Mouse (Mus musculus) liver, embryonic 15.5 days (tissue): ENCODE data around the gene Sac3d1. TPM values are rescaled to one million over a fixed set of nuclear protein-coding genes. Genes with fewer than 3 reads are reported as not detected.

Source experiments
- ATAC-seq: fragments of 200-750 bp; cut with Nextera tagmentation; 2 replicates; pipeline ENCODE4 v1.8.0; 2017; ENCODE audit warnings: moderate number of reproducible peaks, mild to moderate bottlenecking, moderate library complexity; ENCODE audit not compliant: insufficient read depth
- H3K27ac ChIP-seq: fragments of 300-500 bp; sonication (generic); replicated peaks from 2 replicates; pipeline ENCODE4 v1.5.1; 2015; ENCODE audit warnings: mild to moderate bottlenecking, inconsistent platforms
- H3K27me3 ChIP-seq: fragments of 300-500 bp; sonication (generic); 2 replicates; pipeline ENCODE4 v1.6.1; 2015; ENCODE audit warnings: mild to moderate bottlenecking, inconsistent platforms
- H3K36me3 ChIP-seq: fragments of 300-500 bp; sonication (generic); replicated peaks from 2 replicates; pipeline ENCODE4 v1.6.1; 2015; ENCODE audit warnings: moderate library complexity, mild to moderate bottlenecking, inconsistent platforms
- H3K4me1 ChIP-seq: fragments of 300-500 bp; sonication (generic); replicated peaks from 2 replicates; pipeline ENCODE4 v1.6.1; 2015; ENCODE audit warnings: inconsistent platforms
- H3K4me2 ChIP-seq: fragments of 300-500 bp; sonication (generic); 2 replicates; pipeline ENCODE4 v1.6.1; 2015; ENCODE audit warnings: moderate library complexity, mild to moderate bottlenecking, inconsistent platforms
- H3K4me3 ChIP-seq: fragments of 300-500 bp; sonication (generic); replicated peaks from 2 replicates; pipeline ENCODE4 v1.5.1; 2015; ENCODE audit warnings: mild to moderate bottlenecking, inconsistent platforms
- H3K9ac ChIP-seq: fragments of 300-500 bp; sonication (generic); 2 replicates; pipeline ENCODE4 v1.6.1; 2015; ENCODE audit warnings: moderate library complexity, mild to moderate bottlenecking, inconsistent platforms
- H3K9me3 ChIP-seq: fragments of 300-500 bp; sonication (generic); replicated peaks from 2 replicates; pipeline ENCODE4 v1.6.1; 2016; ENCODE audit warnings: inconsistent platforms
- WGBS: fragments of 180-500 bp; shearing (Covaris S2); methylation state at CpG from one replicate; pipeline ENCODE4 v1.1.7; 2015; ENCODE audit warnings: mixed read lengths; ENCODE audit not compliant: insufficient replicate concordance; 5-methylcytosine and 5-hydroxymethylcytosine counted together
- polyA plus RNA-seq: library from polyadenylated mRNA; unstranded; fragments of >200 nt; fragmentation: Nextera tagmentation; extraction: Ambion mirVana; gene quantifications from 2 replicates; pipeline ENCODE4 v1.2.1, GENCODE M21; 2015

The Sac3d1 gene
- polyA plus RNA-seq, 1 experiment from 2014 or later, result 23.2 TPM

DNA sequence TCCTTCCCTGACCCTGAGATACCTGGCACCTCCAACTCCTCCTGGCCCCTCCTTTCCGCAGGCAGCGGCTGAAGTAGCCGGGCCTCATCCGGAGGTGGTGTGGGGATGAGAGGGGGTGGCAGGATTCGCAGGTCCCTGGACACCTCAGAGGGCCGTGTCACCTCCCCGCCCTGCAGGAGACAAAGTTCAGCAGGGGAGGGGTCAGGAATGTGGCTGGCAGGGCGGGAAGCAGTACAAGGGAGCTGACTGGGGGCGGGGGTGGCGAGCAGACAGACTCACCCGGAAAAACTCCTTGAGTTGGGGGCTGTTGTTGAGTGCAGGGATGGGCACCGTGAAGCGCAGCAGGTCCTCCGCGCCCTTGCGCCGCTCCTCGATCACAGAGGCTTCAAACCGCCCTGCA is 3.3 kb upstream of the Sac3d1 start:
- Histone ChIP-seq H3K36me3 (peaks cover 54% of the 10 kb centered on the region), H3K9me3 (no peaks in the 10 kb centered on the region), H3K27me3 (no peaks in the 10 kb centered on the region), H3K9ac (0 out of 2 replicates have a peak overlapping the region, but pooled peaks have one; percentile 15), H3K4me3 (peak overlapping the region; percentile 26), H3K27ac (peak overlapping the region; percentile 65), H3K4me2 (peak overlapping the region; percentile 48), H3K4me1 (peaks cover 53% of the 10 kb centered on the region)
- 0 out of 2 replicates have a peak, but pooled peaks have one; percentile 11 for ATAC-seq
- WGBS, result 66% methylated on average over 19 of the region's 19 CpGs

DNA sequence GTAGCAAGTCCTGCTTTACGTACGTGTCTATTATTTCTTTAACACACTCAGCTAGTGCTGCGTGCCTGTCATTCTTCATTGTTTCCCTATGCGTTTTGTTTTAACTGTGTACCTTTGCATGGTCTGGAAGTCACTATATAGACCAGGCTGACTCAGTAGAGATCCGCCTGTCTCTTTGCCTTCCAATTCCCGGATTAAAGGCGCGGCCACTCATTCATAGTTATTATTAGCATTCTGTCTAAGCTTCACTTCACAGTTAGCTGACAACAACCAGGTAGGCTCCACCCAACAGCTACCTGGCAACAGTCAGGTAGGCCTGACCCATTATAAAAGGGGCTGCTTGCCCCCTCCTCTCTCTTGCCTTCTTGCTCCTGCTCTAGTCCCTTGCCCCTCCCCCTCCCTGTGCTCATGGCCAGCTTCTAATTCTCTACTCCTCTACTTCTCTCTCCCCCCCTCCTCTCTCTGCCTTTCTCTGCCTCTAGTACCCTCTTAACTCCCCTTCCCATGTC is 281 bp upstream of the Sac3d1 start:
- H3K27ac ChIP-seq, result peak overlapping the region; percentile 97
- peak overlapping the region; percentile 86; the same call in 1 of the 2 replicates for H3K9ac ChIP-seq
- peak overlapping the region; percentile 94 for H3K4me2 ChIP-seq
- peaks cover 78% of the 10 kb centered on the region for H3K36me3 ChIP-seq
- no peaks in the 10 kb centered on the region for H3K27me3 ChIP-seq
- peaks cover 45% of the 10 kb centered on the region for H3K4me1 ChIP-seq
- H3K4me3 ChIP-seq, result peak overlapping the region; percentile 80
- no peak for ATAC-seq
- 3% methylated on average over 8 of the region's 8 CpGs for WGBS
- H3K9me3 ChIP-seq, result no peaks in the 10 kb centered on the region

DNA sequence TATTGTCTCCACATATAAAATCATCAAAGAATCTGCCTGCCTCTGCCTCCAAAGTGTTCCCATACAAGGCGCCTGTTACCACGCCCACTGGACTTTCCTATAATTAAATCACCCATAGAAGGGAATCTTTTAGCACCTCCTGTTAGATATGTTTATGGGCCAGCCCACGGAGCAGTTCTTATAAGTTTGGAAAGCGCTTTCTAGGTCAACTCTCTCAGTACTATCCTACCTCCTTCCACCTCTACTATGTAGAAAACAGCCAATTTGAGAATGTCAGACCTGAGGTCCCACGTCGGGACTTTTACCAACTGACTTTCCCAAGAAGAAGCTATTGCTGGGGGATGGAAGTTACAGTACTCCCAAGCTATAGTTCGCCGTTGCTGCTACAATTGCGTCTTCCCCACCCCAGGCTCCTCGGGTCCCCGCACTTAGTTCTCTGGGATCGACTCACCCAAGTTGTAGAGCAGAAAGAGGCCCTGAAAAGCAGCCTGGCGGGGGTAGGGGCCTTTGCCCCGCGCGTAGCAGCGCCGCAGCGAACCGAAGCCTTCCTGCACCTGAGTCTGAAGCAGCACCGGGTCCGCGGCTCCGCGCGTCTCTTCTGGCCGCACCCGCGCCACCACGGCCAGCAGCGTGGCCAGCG is 984 bp downstream of the Sac3d1 start:
- Histone ChIP-seq H3K4me3 (peak overlapping the region; percentile 80), H3K36me3 (peaks cover 70% of the 10 kb centered on the region), H3K9me3 (no peaks in the 10 kb centered on the region), H3K27ac (peak overlapping the region; percentile 97), H3K9ac (peak overlapping the region; percentile 86), H3K27me3 (no peaks in the 10 kb centered on the region), H3K4me2 (peak overlapping the region; percentile 94), H3K4me1 (peaks cover 39% of the 10 kb centered on the region)
- WGBS, result 2% methylated on average over 32 of the region's 32 CpGs
- ATAC-seq, result no peak

- H3K36me3 ChIP-seq, result peaks cover 58% of the 10 kb centered on the region
- H3K4me1 ChIP-seq, result peaks cover 34% of the 10 kb centered on the region
- H3K9ac ChIP-seq, result no peak overlapping the region; the same call in 1 of the 2 replicates
- no peaks in the 10 kb centered on the region for H3K27me3 ChIP-seq
- WGBS, result 84% methylated on average over 15 of the region's 15 CpGs
- peak overlapping the region; percentile 94 for H3K4me2 ChIP-seq
- peak overlapping the region; percentile 80; the same call in 1 of the 2 replicates for H3K4me3 ChIP-seq
- H3K9me3 ChIP-seq, result no peaks in the 10 kb centered on the region
- ATAC-seq, result no peak
- H3K27ac ChIP-seq, result 0 out of 2 replicates have a peak overlapping the region, but pooled peaks have one; percentile 6
These were observed 2.2 kb downstream of the Sac3d1 start for GRCm38 (mm10) chr19:6116113-6116850.

DNA sequence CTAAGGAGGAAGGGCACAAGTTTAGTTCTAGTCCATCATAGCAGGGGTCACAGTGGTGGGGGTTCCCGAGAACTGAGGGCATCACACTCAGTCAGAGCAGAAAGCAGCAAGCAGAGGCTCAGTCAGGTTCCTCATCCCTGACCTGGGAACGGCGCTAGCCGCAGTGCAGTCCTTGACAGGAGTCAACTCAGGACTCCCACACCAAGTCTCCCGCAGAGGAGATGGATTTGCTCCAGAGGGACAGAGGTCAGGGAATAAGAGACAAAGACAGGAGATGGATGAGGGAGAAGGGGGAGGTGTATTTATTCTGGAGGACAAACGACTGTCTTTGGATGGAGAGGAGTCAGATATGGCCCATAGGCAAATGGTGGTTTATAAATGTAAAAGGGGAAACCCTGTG is 5.3 kb downstream of the Sac3d1 start:
- H3K27me3 ChIP-seq, result no peaks in the 10 kb centered on the region
- peaks cover 18% of the 10 kb centered on the region for H3K4me1 ChIP-seq
- no peak overlapping the region for H3K27ac ChIP-seq
- H3K4me3 ChIP-seq, result no peak overlapping the region
- ATAC-seq, result no peak
- no peak overlapping the region for H3K4me2 ChIP-seq
- 64% methylated on average over 6 of the region's 6 CpGs for WGBS
- H3K9me3 ChIP-seq, result no peaks in the 10 kb centered on the region
- H3K36me3 ChIP-seq, result peaks cover 35% of the 10 kb centered on the region
- no peak overlapping the region for H3K9ac ChIP-seq

DNA sequence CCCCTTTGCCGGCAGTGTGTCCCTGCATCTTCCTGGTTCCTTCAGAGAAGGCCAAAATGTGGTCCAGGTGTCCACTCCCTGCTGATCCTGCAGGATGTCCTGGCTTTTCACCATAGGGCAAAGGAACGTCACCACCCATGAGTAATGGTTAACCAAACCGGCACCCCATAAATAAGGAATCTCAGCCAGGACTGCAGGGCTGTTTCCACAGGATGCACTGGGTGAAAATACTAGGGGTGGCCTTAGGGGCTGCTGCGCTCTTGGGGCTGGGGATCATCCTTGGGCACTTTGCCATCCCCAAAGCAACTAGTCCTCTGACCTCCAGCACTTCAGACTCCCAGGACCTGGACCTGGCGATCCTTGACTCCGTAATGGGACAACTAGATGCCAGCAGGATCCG is 12.9 kb downstream of the Sac3d1 start, which contains the start of gene Naaladl1:
Gene Naaladl1 (plus strand): TSS at position 197 of the 400 bp plus-strand sequence.
- peak within 1 kb of the TSS; percentile 18 for H3K4me2 ChIP-seq
- H3K4me1 ChIP-seq, result peaks cover 50% of the 10 kb centered on the region
- no peak within 1 kb of the TSS for H3K4me3 ChIP-seq
- no peaks in the 10 kb centered on the region for H3K9me3 ChIP-seq
- H3K36me3 ChIP-seq, result no peaks in the 10 kb centered on the region
- no peak within 1 kb of the TSS for H3K27ac ChIP-seq
- 0 out of 2 replicates have a peak within 1 kb of the TSS, but pooled peaks have one; percentile 15 for H3K9ac ChIP-seq
- H3K27me3 ChIP-seq, result no peaks in the 10 kb centered on the region
- WGBS, result 83% methylated on average over 7 of the region's 7 CpGs
- no peak for ATAC-seq

GRCm38 (mm10) chr19:6104476-6104875 is 14.0 kb downstream of the Sac3d1 start:
- WGBS, result 33% methylated on average over 4 of the region's 4 CpGs
- no peaks in the 10 kb centered on the region for H3K27me3 ChIP-seq
- peak overlapping the region; percentile 15; the same call in 1 of the 2 replicates for H3K9ac ChIP-seq
- H3K4me2 ChIP-seq, result no peak overlapping the region
- ATAC-seq, result no peak
- no peaks in the 10 kb centered on the region for H3K9me3 ChIP-seq
- H3K4me1 ChIP-seq, result peaks cover 53% of the 10 kb centered on the region
- H3K27ac ChIP-seq, result no peak overlapping the region
- no peak overlapping the region for H3K4me3 ChIP-seq
- H3K36me3 ChIP-seq, result no peaks in the 10 kb centered on the region

GRCm38 (mm10) chr19:6102169-6102853 is 16.1 kb downstream of the Sac3d1 start:
- no peaks in the 10 kb centered on the region for H3K27me3 ChIP-seq
- H3K27ac ChIP-seq, result peak overlapping the region; percentile 63
- no peak overlapping the region for H3K9ac ChIP-seq
- no peaks in the 10 kb centered on the region for H3K9me3 ChIP-seq
- no peak overlapping the region for H3K4me2 ChIP-seq
- peaks cover 58% of the 10 kb centered on the region for H3K4me1 ChIP-seq
- H3K4me3 ChIP-seq, result no peak overlapping the region
- WGBS, result 59% methylated on average over 6 of the region's 6 CpGs
- peaks cover 11% of the 10 kb centered on the region for H3K36me3 ChIP-seq
- peak; percentile 95 for ATAC-seq

GRCm38 (mm10) chr19:6101186-6101585 is 17.3 kb downstream of the Sac3d1 start:
- ATAC-seq, result no peak
- no peak overlapping the region for H3K4me3 ChIP-seq
- no peak overlapping the region for H3K4me2 ChIP-seq
- H3K36me3 ChIP-seq, result peaks cover 11% of the 10 kb centered on the region
- 0 out of 2 replicates have a peak overlapping the region, but pooled peaks have one; percentile 63 for H3K27ac ChIP-seq
- no peak overlapping the region for H3K9ac ChIP-seq
- H3K9me3 ChIP-seq, result no peaks in the 10 kb centered on the region
- H3K27me3 ChIP-seq, result no peaks in the 10 kb centered on the region
- peaks cover 56% of the 10 kb centered on the region for H3K4me1 ChIP-seq
- WGBS, result 77% methylated on average over 6 of the region's 6 CpGs

DNA sequence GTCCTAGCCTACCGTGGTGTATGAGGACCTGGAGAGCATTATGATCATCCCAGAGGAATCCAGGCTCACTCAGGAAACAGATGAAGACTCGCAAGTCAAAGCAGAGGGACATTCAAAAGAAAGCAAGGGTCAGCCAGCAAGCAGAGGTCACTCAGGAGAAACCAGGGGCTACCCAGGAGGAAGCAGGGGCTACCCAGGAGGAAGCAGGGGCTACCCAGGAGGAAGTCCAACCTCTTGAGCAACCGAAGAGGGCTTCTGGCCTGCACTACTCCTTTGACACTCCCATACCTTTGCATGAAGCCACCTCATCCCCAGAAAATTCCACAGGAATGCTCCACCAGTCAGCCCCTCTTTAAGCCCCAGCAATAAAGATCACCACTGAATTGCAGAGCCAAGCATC is 20.6 kb downstream of the Sac3d1 start:
- ATAC-seq, result no peak
- no peak overlapping the region for H3K4me3 ChIP-seq
- no peak overlapping the region for H3K9ac ChIP-seq
- peaks cover 44% of the 10 kb centered on the region for H3K36me3 ChIP-seq
- peaks cover 27% of the 10 kb centered on the region for H3K4me1 ChIP-seq
- 53% methylated on average over 3 of the region's 3 CpGs for WGBS
- no peak overlapping the region for H3K4me2 ChIP-seq
- H3K27me3 ChIP-seq, result no peaks in the 10 kb centered on the region
- no peak overlapping the region for H3K27ac ChIP-seq
- H3K9me3 ChIP-seq, result no peaks in the 10 kb centered on the region
